Comparison of ENCODE assay signal across 8 mouse cellular contexts in genomic region chr11:26385971-26386370, GRCm38 (mm10). TPM values are rescaled to one million over a fixed set of nuclear protein-coding genes. Genes with fewer than 3 reads are reported as not detected.
DNase-seq lines count a peak whose midpoint lies in the region; ATAC-seq and TF ChIP-seq lines count a peak whose summit lies in the region.

Gene Fancl (plus strand): TSS chr11:26386135.

- peak within 1 kb of the TSS; percentile 37 for H3K4me2 ChIP-seq in limb, embryonic 11.5 days (ENCODE audit: low read depth, severe bottlenecking)

- H3K9me3 ChIP-seq in limb, embryonic 11.5 days (ENCODE audit: control insufficient read depth, low read length), result no peaks in the 10 kb centered on the region

- H3K4me3 ChIP-seq in heart, adult 2 months, result peak within 1 kb of the TSS; percentile 72
- H3K4me3 ChIP-seq in C2C12 (ENCODE audit: insufficient read depth, poor library complexity, severe bottlenecking), result peak within 1 kb of the TSS; percentile 41
- peak within 1 kb of the TSS; percentile 39 for H3K4me3 ChIP-seq in limb, embryonic 11.5 days (ENCODE audit: low read depth, low read length)

- no peak for DNase-seq in heart, adult 2 months
- no peak for DNase-seq in heart, postnatal 36 days
- DNase-seq in limb, embryonic 11.5 days (ENCODE audit: low spot score), result no peak
- no peak for DNase-seq in MN1 (ENCODE audit: low spot score)
- DNase-seq in left cerebral cortex, adult 18-20 months (ENCODE audit: low spot score in 2 of 2), result no peak

- intact Hi-C loops in heart, adult 2 months (cut with DNase I), result loop anchor here (10.0 kb wide), 1 partner anchor 209 kb away; the partner anchor contains the start of genes Gm6899 and Vrk2
- intact Hi-C loops in heart, postnatal 36 days (cut with DNase I), result loop anchor here (5.0 kb wide), 1 partner anchor 206 kb away; the partner anchor contains the start of genes Gm6899 and Vrk2

- no peak for TF ChIP-seq CTCF in heart, adult 2 months (IDR thresholded peaks at IDR 0.05)
- TF ChIP-seq CTCF in C2C12 (IDR thresholded peaks at IDR 0.05; ENCODE audit: control insufficient read depth, insufficient read depth, insufficient read length), result no peak

- no peaks in the 10 kb centered on the region for H3K36me3 ChIP-seq in heart, adult 2 months (ENCODE audit: control insufficient read depth, insufficient read depth, low read length)
- H3K36me3 ChIP-seq in C2C12 (ENCODE audit: control insufficient read depth, insufficient read depth), result no peaks in the 10 kb centered on the region
- H3K36me3 ChIP-seq in limb, embryonic 11.5 days (ENCODE audit: control insufficient read depth, insufficient read depth, low read length), result no peaks in the 10 kb centered on the region

- no peak for ATAC-seq in erythroblast, adult 5-6 weeks (replicated peaks; ENCODE audit: low FRiP score, poor library complexity, severe bottlenecking)
- no peak for ATAC-seq in limb, embryonic 11.5 days (ENCODE audit: insufficient number of reproducible peaks, low FRiP score, low TSS enrichment, low read depth)
- ATAC-seq in neutrophil, adult 5-6 weeks (ENCODE audit: extremely low read depth, insufficient number of reproducible peaks, low FRiP score, poor library complexity, severe bottlenecking), result no peak

- H3K27ac ChIP-seq in heart, adult 2 months, result peak within 1 kb of the TSS; percentile 90
- no peak within 1 kb of the TSS for H3K27ac ChIP-seq in limb, embryonic 11.5 days (replicated peaks; ENCODE audit: low read depth, low read length)

- no peaks in the 10 kb centered on the region for H3K79me2 ChIP-seq in heart, adult 2 months (replicated peaks; ENCODE audit: control insufficient read depth, insufficient read depth, low read length)
- H3K79me2 ChIP-seq in C2C12 (ENCODE audit: control insufficient read depth, insufficient read depth), result no peaks in the 10 kb centered on the region

- H3K79me3 ChIP-seq in C2C12 (ENCODE audit: low read depth), result no peaks in the 10 kb centered on the region

- no peak for TF ChIP-seq EP300 in heart, adult 2 months (IDR thresholded peaks at IDR 0.05; ENCODE audit: insufficient read depth, low read depth, low read length)

- no peak for TF ChIP-seq POLR2A in heart, adult 2 months (IDR thresholded peaks at IDR 0.05; ENCODE audit: insufficient read depth, low read depth, low read length)

- WGBS in heart, adult 2 months, result 99% methylated on average over 2 of the region's 2 CpGs
- WGBS in limb, embryonic 11.5 days, result 94% methylated on average over 2 of the region's 2 CpGs

- H3K4me1 ChIP-seq in heart, adult 2 months (ENCODE audit: control insufficient read depth, insufficient read depth, low read length), result no peaks in the 10 kb centered on the region
- no peaks in the 10 kb centered on the region for H3K4me1 ChIP-seq in limb, embryonic 11.5 days (ENCODE audit: control insufficient read depth, insufficient read depth, low read length)

- H3K9ac ChIP-seq in heart, adult 2 months (ENCODE audit: low read depth, low read length), result no peak within 1 kb of the TSS
- H3K9ac ChIP-seq in limb, embryonic 11.5 days (ENCODE audit: low read length), result peak within 1 kb of the TSS; percentile 84

- no peaks in the 10 kb centered on the region for H3K27me3 ChIP-seq in heart, adult 2 months (ENCODE audit: control insufficient read depth, insufficient read depth, low read length)
- H3K27me3 ChIP-seq in C2C12 (ENCODE audit: control insufficient read depth, insufficient read depth, insufficient read length), result no peaks in the 10 kb centered on the region
- no peaks in the 10 kb centered on the region for H3K27me3 ChIP-seq in limb, embryonic 11.5 days (ENCODE audit: control insufficient read depth, insufficient read depth, low read length)

- peak within 1 kb of the TSS; percentile 76 for H3ac ChIP-seq in C2C12 (ENCODE audit: control insufficient read depth, insufficient read length, low read depth)

TF ChIP-seq in C2C12, 6 proteins besides CTCF, POLR2A, EP300 and RAD21:
- TF ChIP-seq FOSL1 (IDR thresholded peaks at IDR 0.05; ENCODE audit: insufficient read depth, low read length, poor library complexity, severe bottlenecking) (no peak), USF1 (IDR thresholded peaks at IDR 0.05; ENCODE audit: low read depth) (no peak), MAX (IDR thresholded peaks at IDR 0.05) (no peak), MYOG (IDR thresholded peaks at IDR 0.05; ENCODE audit: control insufficient read depth, extremely low read depth, insufficient read length) (no peak), MYOD1 (IDR thresholded peaks at IDR 0.05; ENCODE audit: control insufficient read depth, insufficient read length, low read depth) (no peak), CEBPB (IDR thresholded peaks at IDR 0.05; ENCODE audit: low read depth) (no peak)

RNA-seq across cellular contexts. Expression of gene Fancl, which starts in this region (rescaled TPM):
- 1 to 10 TPM; 7.6 to 9.1 TPM for total RNA-seq in heart, adult 2 months (2021)
- polyA plus RNA-seq in heart, adult 2 months (2012; rRNA removed), result 1.6 and 4.5 TPM in 2 replicates
- 1 to 10 TPM; 7.0 to 7.8 TPM for total RNA-seq in heart, postnatal 36 days (2021)
- polyA plus RNA-seq in C2C12 (2012; fragmentation: generic; extraction: Trizol), result 11.2 TPM
- 10.8 and 17.6 TPM in 2 replicates for total RNA-seq in erythroblast, adult 5-6 weeks (2015; ENCODE audit: low replicate concordance)
- total RNA-seq in erythroblast, adult 5-6 weeks (2017; ENCODE audit: low replicate concordance), result 15.2 and 28.6 TPM in 2 replicates
- 35.1 and 38.8 TPM in 2 replicates for polyA plus RNA-seq in limb, embryonic 11.5 days (2014; fragmentation: Nextera tagmentation; extraction: Ambion mirVana)
- 17.3 and 27.7 TPM in 2 replicates for total RNA-seq in neutrophil, adult 5-6 weeks (2017)
- total RNA-seq in left cerebral cortex, adult 18-20 months (2021), result 1 to 10 TPM; 6.9 to 8.5 TPM
